Mouse (Mus musculus) forebrain, postnatal 0 days (tissue): ENCODE results near the gene Pik3r4. TPM values are rescaled to one million over a fixed set of nuclear protein-coding genes. Genes with fewer than 3 reads are reported as not detected.
A peak's percentile ranks its signal among the peaks of the same experiment; 100 is the strongest.
"Not testable (repeated sequence)": the region's sequence is repeated elsewhere in the genome, so short reads cannot be mapped to it uniquely, and the experiment has no call there.

Experiments
- ATAC-seq: fragments of 200-750 bp; cut with Nextera tagmentation; 2 replicates; pipeline ENCODE4 v1.8.0; 2017; ENCODE audit warnings: mild to moderate bottlenecking, moderate library complexity
- DNase-seq: peaks from one replicate; pipeline ENCODE4 v3.0.0-alpha.2; 2015
- H3K27ac ChIP-seq: fragments of 300-500 bp; sonication (generic); 2 replicates; pipeline ENCODE4 v1.5.1; 2014; ENCODE audit warnings: low read depth, mild to moderate bottlenecking, antibody characterized with exemption, low read length, moderate library complexity, mixed read lengths
- H3K27me3 ChIP-seq: fragments of 300-500 bp; sonication (generic); 2 replicates; pipeline ENCODE4 v1.6.1; 2014; ENCODE audit warnings: mild to moderate bottlenecking, low read length, mixed read lengths; ENCODE audit not compliant: insufficient read depth
- H3K36me3 ChIP-seq: fragments of 300-500 bp; sonication (generic); 2 replicates; pipeline ENCODE4 v1.6.1; 2014; ENCODE audit warnings: mild to moderate bottlenecking, moderate library complexity; ENCODE audit not compliant: insufficient read depth
- H3K4me1 ChIP-seq: fragments of 300-500 bp; sonication (generic); 2 replicates; pipeline ENCODE4 v1.6.1; 2014; ENCODE audit warnings: antibody characterized with exemption; ENCODE audit not compliant: insufficient read depth
- H3K4me2 ChIP-seq: fragments of 300-500 bp; sonication (generic); 2 replicates; pipeline ENCODE4 v1.6.1; 2014; ENCODE audit warnings: low read depth, mild to moderate bottlenecking, moderate library complexity
- H3K4me3 ChIP-seq: fragments of 300-500 bp; sonication (generic); 2 replicates; pipeline ENCODE4 v1.5.1; 2014; ENCODE audit warnings: low read depth, low read length, mixed read lengths
- H3K9ac ChIP-seq: fragments of 300-500 bp; sonication (generic); 2 replicates; pipeline ENCODE4 v1.6.1; 2014; ENCODE audit warnings: mild to moderate bottlenecking
- H3K9me3 ChIP-seq: fragments of 300-500 bp; sonication (generic); 2 replicates; pipeline ENCODE4 v1.6.1; 2016; ENCODE audit warnings: low read length
- CTCF ChIP-seq: sonication (generic); IDR thresholded peaks from 2 replicates; pipeline ENCODE4 v1.5.1; 2016; ENCODE audit warnings: antibody characterized with exemption, control low read depth, low read depth
- WGBS: fragments of 180-500 bp; shearing (Covaris S2); extraction: QIAGEN DNeasy Blood & Tissue Kit; methylation state at CpG from one replicate; pipeline ENCODE4 v1.1.7; 2014; 5-methylcytosine and 5-hydroxymethylcytosine counted together
- polyA plus RNA-seq: library from polyadenylated mRNA; unstranded; fragments of >200 nt; fragmentation: Nextera tagmentation; extraction: Ambion mirVana; gene quantifications from 2 replicates; pipeline ENCODE4 v1.2.1, GENCODE M21; 2015
- total RNA-seq: library from RNA; depleted of rRNA; stranded (reverse); fragments of >200 nt; gene quantifications from 2 replicates; pipeline ENCODE4 v1.2.3, GENCODE M21; 2014; rRNA removed

Gene Pik3r4
- total RNA-seq, result 19.1 and 20.8 TPM in 2 replicates
- polyA plus RNA-seq, result 11.2 and 12.9 TPM in 2 replicates

- peak within 1 kb of the TSS; percentile 75 for H3K9ac ChIP-seq
- peak within 1 kb of the TSS; percentile 59 for H3K27ac ChIP-seq
- no peaks in the 10 kb centered on the region for H3K4me1 ChIP-seq
- H3K4me3 ChIP-seq, result peak within 1 kb of the TSS; percentile 84
- peak within 1 kb of the TSS; percentile 89 for H3K4me2 ChIP-seq
- DNase-seq, result peak; percentile 91
- TF ChIP-seq CTCF, result no peak
- H3K36me3 ChIP-seq, result no peaks in the 10 kb centered on the region
- no peaks in the 10 kb centered on the region for H3K27me3 ChIP-seq
- WGBS, result 6% methylated on average over 37 of the region's 37 CpGs
- H3K9me3 ChIP-seq, result no peaks in the 10 kb centered on the region
- peak; percentile 99 for ATAC-seq
Measured at GRCm38 (mm10) chr9:105642460-105643371, at the start of gene Pik3r4. Pik3r4 (plus strand) TSS chr9:105642978.

GRCm38 (mm10) chr9:105598906-105599305 is 43.9 kb upstream of the Pik3r4 start:
- Histone ChIP-seq H3K9me3 (no peaks in the 10 kb centered on the region), H3K36me3 (no peaks in the 10 kb centered on the region), H3K4me1 (no peaks in the 10 kb centered on the region), H3K27me3 (no peaks in the 10 kb centered on the region), H3K4me2 (no peak overlapping the region), H3K9ac (no peak overlapping the region), H3K4me3 (no peak overlapping the region), H3K27ac (no peak overlapping the region)
- DNase-seq, result no peak
- WGBS, result 90% methylated on average over 4 of the region's 4 CpGs
- no peak for ATAC-seq
- TF ChIP-seq CTCF, result no peak

DNA sequence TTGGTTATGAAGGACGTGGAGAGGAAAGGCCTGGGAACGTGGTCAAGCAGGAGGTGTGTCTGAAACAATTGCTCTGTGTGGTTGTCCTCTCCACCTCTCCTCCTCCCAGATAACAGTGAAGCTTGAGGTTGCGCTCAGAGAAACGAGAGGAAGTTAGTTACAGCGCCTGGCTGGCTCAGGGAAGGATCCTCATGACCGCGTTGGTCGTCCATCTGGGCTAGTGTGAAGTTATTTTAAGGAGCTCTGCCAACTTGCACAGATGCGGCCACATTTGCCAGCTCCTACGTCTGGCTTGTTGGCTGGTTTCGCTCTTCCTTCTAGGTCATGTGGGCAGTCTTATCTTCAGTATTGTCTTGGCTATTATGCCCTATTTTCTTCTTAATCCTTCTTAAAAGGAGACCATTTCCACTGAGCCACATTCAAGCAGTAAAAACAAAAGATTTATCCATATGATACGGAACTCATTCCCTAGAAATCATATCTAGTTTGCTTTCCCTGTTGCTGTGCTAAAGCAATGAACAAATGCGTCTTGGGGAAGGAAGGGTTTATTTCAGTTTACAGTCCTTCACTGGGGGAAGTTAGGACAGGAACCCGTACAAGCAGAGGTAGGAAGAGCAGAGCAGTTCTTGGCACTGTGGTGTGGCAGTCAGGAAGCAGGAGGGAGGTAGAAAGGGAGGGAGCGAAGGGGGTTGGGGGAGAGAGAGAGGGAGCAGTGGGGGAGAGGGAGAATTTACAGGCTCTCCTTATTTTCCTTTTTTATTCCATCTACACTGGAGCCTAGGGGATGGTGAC is 30.6 kb upstream of the Pik3r4 start:
- no peak overlapping the region for H3K9ac ChIP-seq
- DNase-seq (peak; percentile 74), ATAC-seq (peak; percentile 59)
- H3K9me3 ChIP-seq, result no peaks in the 10 kb centered on the region
- no peak for TF ChIP-seq CTCF
- H3K27ac ChIP-seq, result 0 out of 2 replicates have a peak overlapping the region, but pooled peaks have one; percentile 9
- 61% methylated on average over 15 of the region's 15 CpGs for WGBS
- no peaks in the 10 kb centered on the region for H3K36me3 ChIP-seq
- H3K27me3 ChIP-seq, result no peaks in the 10 kb centered on the region
- no peaks in the 10 kb centered on the region for H3K4me1 ChIP-seq
- no peak overlapping the region for H3K4me3 ChIP-seq
- no peak overlapping the region for H3K4me2 ChIP-seq

GRCm38 (mm10) chr9:105612919-105613318 is 29.9 kb upstream of the Pik3r4 start:
- Histone ChIP-seq H3K9ac (no peak overlapping the region), H3K9me3 (no peaks in the 10 kb centered on the region), H3K4me1 (no peaks in the 10 kb centered on the region), H3K36me3 (no peaks in the 10 kb centered on the region), H3K4me2 (no peak overlapping the region), H3K27me3 (no peaks in the 10 kb centered on the region), H3K27ac (no peak overlapping the region), H3K4me3 (no peak overlapping the region)
- no peak for TF ChIP-seq CTCF
- WGBS, result 59% methylated on average over 7 of the region's 7 CpGs
- DNase-seq (peak; percentile 25), ATAC-seq (no peak)

DNA sequence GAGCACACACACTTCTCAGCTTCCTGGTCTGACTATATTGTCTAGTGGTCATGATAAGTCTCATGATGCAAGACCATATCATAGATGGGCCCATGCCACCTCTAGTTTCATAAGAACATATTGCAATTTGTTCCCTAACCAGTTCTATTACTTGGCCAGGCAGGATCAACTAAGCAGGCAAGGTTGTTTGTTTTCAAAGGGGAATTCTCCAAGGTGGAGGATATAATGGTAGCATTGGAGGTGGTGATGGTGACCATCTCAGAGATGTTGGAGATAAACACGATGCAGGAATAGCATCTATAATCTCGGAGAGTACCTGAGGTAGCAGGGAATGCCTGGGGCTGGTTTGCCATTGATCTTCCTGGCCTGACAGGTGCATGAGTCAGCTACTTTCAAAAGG is 26.8 kb upstream of the Pik3r4 start:
- WGBS, result 82% methylated on average over 2 of the region's 2 CpGs
- Histone ChIP-seq H3K27ac (no peak overlapping the region), H3K27me3 (no peaks in the 10 kb centered on the region), H3K36me3 (no peaks in the 10 kb centered on the region), H3K9me3 (no peaks in the 10 kb centered on the region), H3K9ac (no peak overlapping the region), H3K4me1 (no peaks in the 10 kb centered on the region), H3K4me3 (no peak overlapping the region), H3K4me2 (no peak overlapping the region)
- TF ChIP-seq CTCF, result no peak
- ATAC-seq (no peak), DNase-seq (no peak)

DNA sequence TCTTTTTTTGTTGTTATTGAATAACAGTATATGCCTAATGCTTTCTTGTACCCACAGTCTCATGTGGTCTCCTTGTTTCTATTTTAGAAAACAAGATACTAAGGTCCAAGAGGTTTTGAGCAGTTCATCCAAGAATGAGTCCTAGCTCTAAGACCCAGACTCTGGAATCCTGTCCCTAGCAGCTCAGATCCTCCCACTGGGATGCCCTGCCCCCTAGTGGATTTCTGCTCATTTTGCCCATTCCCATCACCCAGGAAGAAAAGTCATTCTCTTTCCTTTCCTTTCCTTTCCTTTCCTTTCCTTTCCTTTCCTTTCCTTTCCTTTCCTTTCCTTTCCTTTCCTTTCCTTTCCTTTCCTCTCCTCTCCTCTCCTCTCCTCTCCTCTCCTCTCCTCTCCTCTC is 25.5 kb upstream of the Pik3r4 start:
- ATAC-seq, result peak; percentile 53; the same call in 1 of the 2 replicates
- not testable (repeated sequence) for H3K9me3 ChIP-seq, H3K27me3 ChIP-seq, H3K27ac ChIP-seq, H3K9ac ChIP-seq, H3K4me2 ChIP-seq, H3K4me3 ChIP-seq, H3K36me3 ChIP-seq, H3K4me1 ChIP-seq
- peak; percentile 81 for TF ChIP-seq CTCF
- DNase-seq, result peak; percentile 74

DNA sequence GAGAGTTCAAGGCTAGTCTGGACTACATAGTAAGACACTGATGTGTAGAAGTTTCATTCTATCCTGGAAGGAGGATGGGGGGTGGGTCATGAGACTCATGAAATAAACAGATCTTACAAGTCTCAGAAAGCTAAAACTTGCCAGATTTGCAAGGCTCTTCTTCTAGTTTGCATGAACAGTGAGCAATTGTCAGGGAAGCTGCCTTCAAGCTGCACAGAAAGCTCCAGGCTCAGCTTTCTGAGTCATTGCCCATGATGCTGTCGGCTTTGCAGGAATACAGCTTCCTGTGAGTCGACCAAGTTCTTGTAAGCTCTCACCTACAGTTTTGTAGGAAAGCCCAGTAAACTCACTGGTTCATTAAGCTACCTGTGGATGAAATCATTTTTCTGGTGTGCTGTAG is 8.8 kb upstream of the Pik3r4 start:
- ATAC-seq (no peak), DNase-seq (no peak)
- Histone ChIP-seq H3K27ac (no peak overlapping the region), H3K9ac (no peak overlapping the region), H3K9me3 (no peaks in the 10 kb centered on the region), H3K36me3 (no peaks in the 10 kb centered on the region), H3K27me3 (no peaks in the 10 kb centered on the region), H3K4me1 (no peaks in the 10 kb centered on the region), H3K4me3 (no peak overlapping the region), H3K4me2 (no peak overlapping the region)
- no peak for TF ChIP-seq CTCF
- WGBS, result 94% methylated on average over 2 of the region's 2 CpGs

- DNase-seq, H3K9ac ChIP-seq, H3K27ac ChIP-seq, H3K4me1 ChIP-seq, H3K4me2 ChIP-seq, H3K27me3 ChIP-seq, H3K4me3 ChIP-seq, H3K36me3 ChIP-seq, ATAC-seq, H3K9me3 ChIP-seq: not testable (repeated sequence)
- WGBS, result 69% methylated on average over 6 of the region's 6 CpGs
Measured at GRCm38 (mm10) chr9:105641377-105641776, 1.4 kb upstream of the Pik3r4 start.
